Mouse (Mus musculus) gastrocnemius, postnatal 4 days (tissue): ENCODE data around the gene Pdcd4. TPM values are rescaled to one million over a fixed set of nuclear protein-coding genes. Genes with fewer than 3 reads are reported as not detected.
"Not testable (repeated sequence)": the region's sequence is repeated elsewhere in the genome, so short reads cannot be mapped to it uniquely, and the experiment has no call there.

Experiments used
- DNase-seq, 2 experiments: peaks; one replicate each; pipeline ENCODE4 v3.0.0; 2021 to 2022; ENCODE audit warnings: low spot score in 2 of 2, mixed read lengths in 2 of 2
- total RNA-seq, 2 experiments: library from RNA; stranded (reverse); gene quantifications; 2 replicates each; pipeline ENCODE4 v1.2.3; 2021

Gene Pdcd4
- total RNA-seq, 2 experiments from 2014 or later = 47.6 to 48.9 TPM

- no peak for DNase-seq
Observed at GRCm38 (mm10) chr19:53898970-53899900, 7.2 kb downstream of the Pdcd4 start.

- DNase-seq = no peak
Observed at GRCm38 (mm10) chr19:53899941-53900610, 8.0 kb downstream of the Pdcd4 start.

GRCm38 (mm10) chr19:53901931-53902738 lies 10.1 kb downstream of the Pdcd4 start:
- DNase-seq = no peak

- DNase-seq = peak; percentile 94 to 95
Observed at GRCm38 (mm10) chr19:53902739-53903487, 10.9 kb downstream of the Pdcd4 start.

- peak; percentile 37 to 64 for DNase-seq
Observed at GRCm38 (mm10) chr19:53903507-53904321, 11.7 kb downstream of the Pdcd4 start.

GRCm38 (mm10) chr19:53904833-53905480 lies 12.9 kb downstream of the Pdcd4 start:
- DNase-seq = no peak

- DNase-seq = no peak
Observed at GRCm38 (mm10) chr19:53906033-53906702, 14.1 kb downstream of the Pdcd4 start.

- not testable (repeated sequence) for DNase-seq
Observed at GRCm38 (mm10) chr19:53906703-53907070, 14.7 kb downstream of the Pdcd4 start.

- DNase-seq = no peak
Observed at GRCm38 (mm10) chr19:53914950-53915349, 22.9 kb downstream of the Pdcd4 start.

GRCm38 (mm10) chr19:53919541-53919940 lies 27.5 kb downstream of the Pdcd4 start:
- no peak for DNase-seq

GRCm38 (mm10) chr19:53921996-53922395 lies 30.0 kb downstream of the Pdcd4 start:
- DNase-seq = not testable (repeated sequence)

- DNase-seq = peak in 1 of 2 experiments; percentile 26
Observed at GRCm38 (mm10) chr19:53925338-53925751, 33.3 kb downstream of the Pdcd4 start.

- no peak for DNase-seq
Observed at GRCm38 (mm10) chr19:53926705-53927104, 34.7 kb downstream of the Pdcd4 start.

GRCm38 (mm10) chr19:53929218-53929617 lies 37.2 kb downstream of the Pdcd4 start:
- no peak for DNase-seq

GRCm38 (mm10) chr19:53933050-53933449 lies 41.0 kb downstream of the Pdcd4 start:
- DNase-seq = no peak

- no peak for DNase-seq
Observed at GRCm38 (mm10) chr19:53934046-53934445, 42.0 kb downstream of the Pdcd4 start.

GRCm38 (mm10) chr19:53939467-53939866 lies 47.4 kb downstream of the Pdcd4 start:
- DNase-seq = no peak

GRCm38 (mm10) chr19:53941139-53941538 lies 49.1 kb downstream of the Pdcd4 start:
- no peak for DNase-seq

GRCm38 (mm10) chr19:53942342-53942741 lies 50.3 kb downstream of the Pdcd4 start:
- no peak for DNase-seq
